Mouse (Mus musculus) erythroblast, embryonic 14.5 days (primary cell): ENCODE results near the gene Mdm4.

Experiments
- GATA1 ChIP-seq: IDR thresholded peaks from 2 replicates; pipeline ENCODE4 v1.6.1; 2012; ENCODE audit warnings: low read length, inconsistent platforms, mixed read lengths
- TAL1 ChIP-seq: IDR thresholded peaks from 3 replicates; pipeline ENCODE4 v1.6.1; 2012; ENCODE audit warnings: low read length, inconsistent platforms, mixed read lengths

DNA sequence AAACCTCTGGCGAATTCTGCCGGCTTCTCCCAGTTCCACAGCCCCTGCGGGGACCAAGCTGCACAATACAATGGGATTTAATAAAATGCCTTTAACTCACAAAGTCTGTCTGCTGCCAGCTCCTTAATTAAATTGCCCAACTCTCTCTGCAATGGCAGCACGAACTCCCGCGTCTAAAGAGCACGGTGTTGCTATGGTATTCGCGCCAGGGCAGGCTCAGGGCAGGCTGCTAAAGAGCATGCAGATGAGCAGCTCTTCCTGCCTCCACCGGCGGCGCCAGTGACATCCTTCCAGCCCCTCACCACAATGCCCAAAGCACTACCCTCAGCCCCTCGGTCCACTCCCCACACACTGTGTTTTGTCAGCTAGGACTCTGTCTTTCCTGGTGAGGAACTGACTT, 109.3 kb downstream of the Mdm4 start:
- TF ChIP-seq TAL1, result no peak
- no peak for TF ChIP-seq GATA1
